Mouse (Mus musculus) T-helper 1 cell (primary cell): ENCODE measurements around the gene Hoxb4.

Experiments used
- in situ Hi-C: fragments of 300-600 bp; cut with MboI, MseI; formaldehyde crosslinking; loops from one replicate; pipeline ENCODE4 v1.15.1; 2025; ENCODE audit warnings: high pct_unique_total_duplicates

Gene Hoxb4

DNA sequence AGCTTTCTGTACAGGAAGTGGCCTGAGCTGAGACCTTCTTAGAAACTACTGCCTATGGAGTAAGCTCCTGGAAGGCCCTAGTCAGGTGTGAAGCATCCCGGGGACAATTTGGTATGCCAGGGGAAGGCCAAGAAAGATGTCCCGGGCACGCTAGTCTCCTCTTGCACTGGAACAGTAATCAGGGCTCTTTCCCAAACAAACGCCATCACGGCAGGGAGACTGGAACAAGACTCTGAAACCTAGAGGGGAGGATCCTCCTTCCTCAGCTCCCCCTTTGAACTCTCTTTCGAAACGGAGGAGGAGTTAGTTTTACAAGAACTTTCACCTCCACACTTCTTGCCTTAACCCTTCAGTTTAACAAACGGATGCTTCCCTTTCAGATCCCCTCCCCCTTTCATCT, 14.0 kb downstream of the Hoxb4 start:
- in situ Hi-C loops: no loop called here

- in situ Hi-C loops: no loop called here
Observed at GRCm38 (mm10) chr11:96332618-96333032, 14.6 kb downstream of the Hoxb4 start.

- in situ Hi-C loops: no loop called here
Observed at GRCm38 (mm10) chr11:96333241-96334001, 15.4 kb downstream of the Hoxb4 start.

DNA sequence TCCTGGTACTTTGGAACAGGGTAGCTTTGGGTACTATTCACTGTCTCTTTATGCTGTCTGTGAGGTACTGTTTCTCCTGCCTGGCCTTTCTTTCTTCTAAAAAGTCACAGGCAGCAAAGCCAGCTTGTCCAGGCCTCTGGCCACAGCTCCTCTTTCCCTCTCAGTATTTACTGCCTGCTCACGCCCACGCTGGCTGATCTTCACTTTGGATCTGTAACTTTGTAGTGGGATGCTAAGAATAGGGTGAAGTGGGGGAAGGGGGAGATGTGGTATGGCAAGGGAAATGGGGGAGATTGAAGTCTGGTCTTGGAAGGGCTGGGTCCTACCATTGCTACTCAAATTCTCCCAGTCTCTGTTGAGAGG, 15.9 kb downstream of the Hoxb4 start:
- in situ Hi-C loops: no loop called here

GRCm38 (mm10) chr11:96334998-96335397, 16.9 kb downstream of the Hoxb4 start:
- in situ Hi-C loops: no loop called here

- in situ Hi-C loops: no loop called here
Observed at GRCm38 (mm10) chr11:96336597-96336996, 18.5 kb downstream of the Hoxb4 start.

- in situ Hi-C loops: no loop called here
Observed at GRCm38 (mm10) chr11:96337026-96337425, 19.0 kb downstream of the Hoxb4 start.

DNA sequence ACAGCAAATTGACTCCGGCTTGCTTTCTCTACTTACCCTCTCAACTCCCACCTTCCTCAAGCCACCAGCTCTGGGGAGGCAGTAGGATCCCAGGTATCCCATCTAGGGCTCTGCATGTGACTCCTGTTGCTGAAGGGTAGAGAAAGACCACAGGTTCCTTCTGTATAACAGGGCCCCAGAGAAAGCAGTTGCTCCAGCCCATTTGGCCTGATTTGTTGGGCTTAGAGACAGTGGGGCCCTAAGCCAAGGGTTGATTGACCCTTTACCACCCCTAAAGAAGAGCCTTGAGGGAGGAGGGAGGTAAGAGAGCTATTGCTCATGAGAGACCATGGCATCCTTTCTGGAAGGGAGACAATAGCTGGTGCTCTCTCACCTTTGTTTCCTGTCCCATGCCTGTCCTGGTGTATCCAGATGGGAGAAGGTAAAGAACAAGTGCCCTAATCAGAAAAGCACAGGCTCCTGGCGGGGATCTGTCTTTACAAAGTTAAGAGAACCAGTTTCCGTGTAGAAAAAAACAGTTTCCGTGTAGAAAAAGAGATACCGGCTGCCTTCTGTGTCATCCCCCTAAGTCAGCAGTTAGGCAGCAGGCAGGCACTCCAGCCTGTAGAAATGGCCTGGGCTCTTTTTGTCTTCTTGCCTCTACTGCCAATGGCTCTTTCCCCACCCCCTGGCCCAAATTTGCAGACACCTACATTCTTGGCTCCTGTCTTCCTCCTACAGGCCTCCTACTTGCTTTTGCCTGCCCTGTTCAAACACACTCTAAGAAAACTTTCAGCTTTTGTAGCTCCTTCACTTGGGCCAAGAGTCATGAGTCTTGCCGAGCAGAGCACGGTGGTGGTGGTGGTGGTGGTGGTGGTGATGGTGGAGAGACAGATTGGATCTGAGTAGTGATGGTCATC, 21.1 kb downstream of the Hoxb4 start:
- in situ Hi-C loops: no loop called here

GRCm38 (mm10) chr11:96340698-96341365, 22.8 kb downstream of the Hoxb4 start:
- in situ Hi-C loops: no loop called here

- in situ Hi-C loops: no loop called here
Observed at GRCm38 (mm10) chr11:96341701-96342575, 23.9 kb downstream of the Hoxb4 start.

DNA sequence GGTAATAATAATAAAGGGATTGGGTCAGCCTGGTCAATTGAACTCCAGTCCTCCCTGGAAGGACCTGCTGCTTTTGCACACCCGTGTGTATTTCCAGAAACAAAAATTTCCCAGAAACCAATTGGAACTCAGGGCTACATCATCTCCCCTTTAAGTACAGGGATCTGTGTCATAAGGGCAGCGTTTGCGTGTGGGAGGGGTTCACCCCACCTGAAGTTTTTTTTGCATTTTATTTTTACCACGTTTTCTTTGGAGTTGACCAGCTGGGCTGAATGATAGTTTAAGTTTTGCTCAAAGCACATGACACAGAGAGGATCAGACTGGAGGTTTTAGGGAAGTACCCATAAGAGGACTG, 24.5 kb downstream of the Hoxb4 start:
- in situ Hi-C loops: no loop called here

GRCm38 (mm10) chr11:96343206-96343745, 25.2 kb downstream of the Hoxb4 start:
- in situ Hi-C loops: no loop called here

GRCm38 (mm10) chr11:96344061-96344877, 26.2 kb downstream of the Hoxb4 start:
- in situ Hi-C loops: no loop called here

GRCm38 (mm10) chr11:96344878-96345159, 26.8 kb downstream of the Hoxb4 start:
- in situ Hi-C loops: no loop called here

GRCm38 (mm10) chr11:96345220-96345892, 27.3 kb downstream of the Hoxb4 start:
- in situ Hi-C loops: no loop called here

- in situ Hi-C loops: no loop called here
Observed at GRCm38 (mm10) chr11:96345893-96346806, 28.1 kb downstream of the Hoxb4 start.

GRCm38 (mm10) chr11:96346916-96347520, 29.0 kb downstream of the Hoxb4 start:
- in situ Hi-C loops: no loop called here

- in situ Hi-C loops: no loop called here
Observed at GRCm38 (mm10) chr11:96347717-96348116, 29.6 kb downstream of the Hoxb4 start.
